Mouse (Mus musculus): ENCODE data around the gene Zfp719.
A peak's percentile ranks its signal among the peaks of the same experiment; 100 is the strongest.

Zfp719 gene

DNA sequence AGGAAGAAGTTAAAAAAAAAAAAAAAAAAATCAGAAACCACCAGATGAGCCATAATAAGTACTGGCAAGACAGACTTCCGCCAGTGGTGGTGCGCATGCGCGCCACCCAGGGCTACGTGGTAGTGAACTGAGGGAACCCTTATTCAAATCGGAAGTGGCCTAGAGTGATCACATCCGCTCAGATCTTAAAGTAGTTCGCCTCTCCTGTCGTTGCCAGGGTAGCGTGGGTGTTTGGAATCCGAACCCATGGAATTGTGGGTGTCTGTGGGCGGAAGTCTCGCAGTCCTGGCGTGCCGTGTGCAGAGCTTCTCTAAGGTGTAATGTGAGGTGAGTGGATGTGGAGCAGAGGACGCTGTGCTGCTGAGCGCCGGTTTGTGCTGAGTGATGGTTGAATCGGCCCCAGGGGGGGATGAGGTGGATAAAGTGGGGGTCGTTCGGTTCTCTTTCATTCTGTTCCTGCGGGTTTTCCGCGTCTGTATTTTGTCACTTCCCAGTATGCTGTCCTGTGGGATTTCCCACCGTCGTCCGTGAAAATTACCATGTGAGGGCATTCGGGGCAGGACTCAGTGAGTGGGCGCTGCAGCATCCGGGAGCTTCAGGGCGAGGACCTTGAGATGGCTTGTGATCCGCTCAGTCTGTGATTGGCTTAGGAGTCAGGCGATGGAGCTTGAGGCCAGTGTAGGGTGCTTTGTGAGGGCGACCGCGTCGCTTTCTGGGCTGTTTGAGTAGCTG, at the start of gene Zfp719:
Gene Zfp719, plus strand, starts transcription at position 171 of the 732 bp plus-strand sequence.
- DNase-seq (ENCODE audit: low spot score in 2 of 2) = peak; percentile 97 to 98

DNA sequence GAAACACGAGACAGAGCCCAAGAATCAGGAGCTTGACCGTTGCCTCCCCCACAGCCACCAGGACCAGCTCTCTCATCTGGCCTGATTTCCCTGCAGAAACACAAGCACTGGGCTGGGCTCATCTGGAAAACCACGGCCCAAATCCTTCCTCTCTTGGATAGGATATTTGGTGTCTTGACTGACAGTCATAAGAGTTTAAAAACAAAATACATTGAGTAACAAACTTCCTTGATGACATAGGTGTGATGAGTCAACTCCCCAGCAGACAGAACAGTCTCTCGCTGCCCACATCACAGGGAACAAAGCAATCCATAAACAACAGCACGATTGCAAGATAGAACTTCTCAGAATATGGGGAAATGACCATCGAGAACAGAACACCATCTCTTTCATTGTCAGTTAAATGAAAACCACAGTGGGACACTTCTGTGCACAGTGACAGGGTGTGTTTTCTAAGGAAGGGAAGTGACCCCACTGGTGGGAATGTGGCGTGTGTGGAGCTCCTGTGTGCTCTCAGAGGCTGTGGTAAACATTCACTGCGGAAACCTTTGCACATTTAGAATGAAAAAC, 49.1 kb upstream of the Zfp719 start:
- no peak for DNase-seq (ENCODE audit: low spot score in 2 of 2)

DNA sequence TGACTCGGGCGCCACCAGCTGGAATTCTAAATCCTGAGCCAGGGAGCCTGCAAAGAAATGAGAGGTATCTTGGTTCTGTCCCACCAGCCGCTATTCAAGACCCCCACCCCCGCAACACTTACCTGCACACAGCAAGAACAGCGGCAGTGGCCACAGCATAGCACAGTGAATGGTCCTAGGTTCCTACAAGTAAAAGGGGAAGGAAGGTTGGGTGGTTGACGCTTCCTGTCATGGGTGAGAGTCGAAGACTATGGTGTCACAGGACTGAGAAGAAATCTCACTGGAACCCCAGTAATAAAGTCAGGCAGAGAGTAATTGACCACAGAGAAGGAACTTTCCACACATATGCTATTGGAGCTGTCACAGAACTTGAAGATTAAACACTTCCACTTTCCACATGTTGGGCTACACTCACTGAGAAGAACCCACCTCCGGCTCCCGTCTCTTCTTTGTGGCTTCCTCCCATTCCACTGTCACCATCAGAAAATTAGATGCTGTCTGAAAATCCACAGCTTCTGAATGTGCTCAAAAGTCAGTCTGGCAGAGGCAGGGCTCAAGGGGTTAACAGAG, 46.4 kb upstream of the Zfp719 start:
- no peak for DNase-seq (ENCODE audit: low spot score in 2 of 2)

DNA sequence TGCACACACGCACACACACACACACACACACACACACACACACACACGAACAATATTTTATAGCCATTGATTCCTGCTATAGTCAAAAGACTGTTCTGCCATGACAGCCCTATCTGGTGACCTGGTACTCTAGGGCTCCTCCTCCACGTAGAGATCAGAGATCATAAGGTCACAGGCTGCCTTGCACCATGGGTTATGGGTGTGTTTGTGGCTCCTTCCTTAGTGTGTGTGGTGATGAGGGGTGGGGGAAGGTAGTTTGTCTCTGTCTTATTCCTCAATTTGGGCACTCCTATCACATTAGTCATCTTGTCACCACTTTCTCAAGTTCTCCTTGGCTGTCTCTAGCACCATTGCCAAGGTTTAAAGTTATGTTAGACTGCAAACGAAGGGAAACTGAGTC, 40.9 kb upstream of the Zfp719 start:
- DNase-seq (ENCODE audit: low spot score in 2 of 2) = no peak

DNA sequence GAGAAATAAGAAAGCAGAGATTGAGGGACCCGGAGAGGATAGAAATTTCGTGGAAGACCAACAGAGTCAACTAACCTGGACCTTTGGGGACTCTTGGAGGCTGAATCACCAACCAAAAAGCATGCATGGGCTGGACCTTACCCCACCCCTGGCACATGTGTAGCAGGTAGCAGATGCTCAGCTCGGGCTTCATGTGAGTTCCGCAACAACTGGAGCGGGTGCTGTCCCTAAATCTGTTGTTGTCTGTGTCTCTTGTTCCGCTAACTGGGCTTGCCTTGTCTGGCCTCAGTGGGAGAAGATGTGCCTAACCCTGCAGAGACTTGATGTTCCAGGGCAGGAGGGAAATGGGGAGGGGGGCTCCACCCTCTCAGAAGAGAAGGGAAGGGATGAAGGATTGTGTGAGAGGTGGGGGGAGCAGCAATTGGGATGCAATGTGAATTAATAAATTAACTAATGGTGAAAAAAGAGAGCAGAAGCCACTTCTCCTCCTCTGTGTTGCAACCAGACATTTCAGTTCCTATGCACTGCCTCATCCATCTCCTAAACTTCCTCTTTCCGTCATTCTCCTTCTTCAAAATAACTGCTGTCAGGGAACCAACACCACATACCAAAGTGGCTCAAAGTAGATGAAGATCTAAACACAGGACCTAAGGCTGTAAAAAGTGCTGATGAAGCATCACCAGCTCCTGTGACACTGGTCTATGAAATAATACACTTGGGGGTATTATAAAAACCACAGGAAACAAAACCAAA, 35.0 kb upstream of the Zfp719 start, which contains the start of gene Cd33:
Gene Cd33, minus strand, starts transcription at position 204 of the 753 bp plus-strand sequence.
- peak; percentile 29 to 38 for DNase-seq (ENCODE audit: low spot score in 2 of 2)

DNA sequence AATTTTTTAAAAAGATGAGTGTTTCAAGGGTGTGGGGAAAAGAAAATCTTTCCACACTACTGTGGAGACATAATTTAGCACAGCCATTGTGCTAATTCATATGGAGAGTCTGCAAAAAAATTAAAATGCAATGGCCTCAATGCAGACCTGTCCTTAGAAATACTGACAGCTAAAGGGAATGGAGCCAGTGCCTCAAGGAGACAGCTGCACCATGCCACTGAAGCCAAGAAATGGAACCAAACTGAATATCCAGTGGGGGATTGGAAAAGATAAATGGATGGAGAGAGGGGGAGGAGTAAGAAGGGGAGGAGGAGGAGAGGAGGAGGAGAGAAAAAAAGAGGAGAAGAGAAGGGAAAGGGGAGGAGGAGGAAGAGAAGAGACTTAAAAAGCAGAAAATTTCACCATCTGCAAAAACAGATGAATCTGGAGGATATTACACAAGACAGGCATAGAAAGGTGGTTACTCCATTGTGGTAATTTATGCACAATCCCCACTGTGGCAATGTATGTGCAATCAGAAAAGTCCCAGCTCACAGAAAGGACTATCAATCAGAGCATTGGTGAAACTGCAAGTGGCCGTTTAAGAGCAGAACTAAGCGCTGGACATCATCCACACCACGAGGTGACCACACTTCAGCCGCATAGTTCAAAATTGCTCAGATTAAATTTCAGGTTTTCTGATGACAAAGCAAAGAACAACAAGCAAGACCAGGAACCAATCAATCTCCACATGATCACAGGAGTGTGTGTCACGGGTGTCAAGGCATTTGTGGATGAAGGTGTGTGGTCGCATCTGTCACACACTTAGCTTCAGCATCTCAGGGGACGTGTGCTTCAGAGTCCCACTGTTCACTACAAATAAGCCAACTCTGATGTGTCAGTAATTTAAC, 33.5 kb upstream of the Zfp719 start:
- DNase-seq (ENCODE audit: low spot score in 2 of 2) = no peak

DNA sequence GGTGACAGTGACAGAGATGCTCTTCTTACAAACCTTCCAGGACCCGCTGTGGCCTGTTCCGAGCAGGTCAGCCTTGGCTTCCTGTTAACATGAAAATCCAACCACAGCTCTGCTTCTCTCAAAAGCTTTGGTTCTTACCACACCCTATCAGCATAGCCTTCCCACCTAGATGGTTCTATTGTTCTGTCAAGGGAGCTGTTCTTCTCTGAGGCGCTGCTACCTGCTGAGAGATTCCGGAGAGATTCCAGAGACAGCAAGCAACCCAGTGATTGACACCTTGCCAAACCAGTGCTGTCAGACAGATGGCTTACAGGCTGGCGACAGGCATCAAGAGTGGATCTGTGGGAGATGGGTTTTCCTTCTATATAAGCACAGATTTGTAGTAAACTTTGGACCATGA, 31.7 kb upstream of the Zfp719 start:
- DNase-seq (ENCODE audit: low spot score in 2 of 2) = peak in 1 of 2 experiments; percentile 43

DNA sequence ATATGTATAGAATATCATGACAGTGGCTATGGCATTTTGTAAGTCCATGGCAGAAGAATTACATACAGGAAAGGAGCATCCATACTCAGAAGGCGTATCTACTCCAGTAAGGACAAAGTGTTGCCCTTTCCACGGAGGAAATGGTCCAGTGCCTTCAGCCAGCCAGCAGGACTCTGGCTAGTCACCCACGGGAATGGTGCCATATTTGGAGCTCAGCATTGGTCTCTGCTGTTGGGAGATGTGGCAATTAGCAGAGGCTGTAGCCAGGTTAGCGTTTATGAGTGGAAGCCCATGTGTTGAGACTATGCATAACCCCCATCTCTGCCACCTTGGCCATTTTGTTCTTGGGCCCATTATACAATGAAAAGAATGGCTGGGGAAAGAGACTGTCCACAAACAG, 31.2 kb upstream of the Zfp719 start:
- no peak for DNase-seq (ENCODE audit: low spot score in 2 of 2)

DNA sequence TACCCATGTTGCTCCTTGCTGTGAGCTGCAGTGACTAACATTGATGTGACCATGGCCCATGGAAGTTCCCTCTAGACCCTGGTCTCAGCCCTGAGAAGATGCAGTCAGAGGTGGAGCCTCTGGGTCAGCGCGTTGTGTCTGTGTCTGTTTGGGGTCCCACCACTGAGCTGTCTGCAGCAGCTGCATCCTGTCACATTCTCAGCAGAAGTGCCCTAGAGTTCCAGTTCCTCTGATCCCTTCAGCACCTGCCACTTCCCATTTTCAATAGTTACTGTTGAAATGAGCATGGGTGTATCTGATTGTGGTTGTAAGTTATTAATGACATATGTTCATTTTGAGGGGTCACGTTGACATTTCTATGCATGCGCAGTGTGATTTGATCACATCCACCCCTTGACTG, 26.3 kb upstream of the Zfp719 start:
- peak; percentile 53 to 66 for DNase-seq (ENCODE audit: low spot score in 2 of 2)

DNA sequence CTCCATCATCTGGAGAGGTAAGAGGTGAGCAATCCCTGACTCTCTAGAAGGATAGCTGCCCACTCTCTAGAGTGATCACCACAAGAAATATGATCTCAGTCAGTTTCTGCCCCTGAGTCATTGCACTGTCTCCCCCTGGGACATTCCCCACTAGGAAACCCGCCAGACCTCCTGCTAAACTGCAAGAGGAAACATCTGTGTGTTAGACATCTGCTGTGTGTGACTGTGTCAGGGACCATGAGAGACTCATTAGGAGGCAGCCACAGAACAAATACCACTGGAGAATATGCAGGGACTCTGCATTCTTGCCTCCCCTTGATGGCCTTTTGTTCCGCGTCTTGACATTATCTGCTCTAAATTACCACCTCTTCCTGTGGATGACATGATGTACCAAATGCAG, 24.9 kb upstream of the Zfp719 start:
- no peak for DNase-seq (ENCODE audit: low spot score in 2 of 2)

DNA sequence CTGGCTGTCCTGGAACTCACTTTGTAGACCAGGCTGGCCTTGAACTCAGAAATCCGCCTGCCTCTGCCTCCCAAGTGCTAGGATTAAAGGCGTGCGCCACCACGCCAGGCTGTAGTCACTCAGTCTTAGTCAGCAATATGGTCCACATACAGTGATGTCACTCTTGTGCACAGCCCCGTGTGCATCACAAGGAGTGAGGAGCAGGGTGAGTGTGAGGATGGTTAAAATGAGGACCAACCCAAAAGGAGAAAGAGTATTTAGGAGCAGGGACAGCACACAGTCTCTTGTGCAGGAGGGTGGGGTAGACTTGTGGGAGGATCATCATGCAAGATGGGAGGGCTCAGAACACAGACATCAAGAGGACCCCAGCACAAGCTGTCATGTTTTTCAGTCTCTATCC, 24.1 kb upstream of the Zfp719 start:
- DNase-seq (ENCODE audit: low spot score in 2 of 2) = no peak

DNA sequence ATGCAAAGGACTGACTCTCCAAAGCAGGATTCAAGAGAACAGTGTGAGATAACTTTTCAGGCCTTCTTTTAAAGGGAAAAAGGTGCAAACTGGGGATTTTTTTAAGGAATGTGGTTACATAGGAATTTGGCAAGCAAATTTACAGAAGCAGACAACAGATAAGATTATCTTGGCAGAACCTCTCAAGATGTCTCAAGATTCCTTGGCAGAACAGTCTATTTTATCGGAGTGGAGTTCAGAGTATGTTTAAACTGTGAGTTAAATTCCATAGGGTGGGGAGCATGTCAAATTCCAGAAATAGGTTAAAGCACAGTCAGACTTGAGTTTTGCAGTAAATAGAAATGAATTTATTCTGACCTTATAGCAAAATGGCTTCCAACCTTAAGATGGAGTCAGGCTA, 22.5 kb upstream of the Zfp719 start:
- DNase-seq (ENCODE audit: low spot score in 2 of 2) = no peak

DNA sequence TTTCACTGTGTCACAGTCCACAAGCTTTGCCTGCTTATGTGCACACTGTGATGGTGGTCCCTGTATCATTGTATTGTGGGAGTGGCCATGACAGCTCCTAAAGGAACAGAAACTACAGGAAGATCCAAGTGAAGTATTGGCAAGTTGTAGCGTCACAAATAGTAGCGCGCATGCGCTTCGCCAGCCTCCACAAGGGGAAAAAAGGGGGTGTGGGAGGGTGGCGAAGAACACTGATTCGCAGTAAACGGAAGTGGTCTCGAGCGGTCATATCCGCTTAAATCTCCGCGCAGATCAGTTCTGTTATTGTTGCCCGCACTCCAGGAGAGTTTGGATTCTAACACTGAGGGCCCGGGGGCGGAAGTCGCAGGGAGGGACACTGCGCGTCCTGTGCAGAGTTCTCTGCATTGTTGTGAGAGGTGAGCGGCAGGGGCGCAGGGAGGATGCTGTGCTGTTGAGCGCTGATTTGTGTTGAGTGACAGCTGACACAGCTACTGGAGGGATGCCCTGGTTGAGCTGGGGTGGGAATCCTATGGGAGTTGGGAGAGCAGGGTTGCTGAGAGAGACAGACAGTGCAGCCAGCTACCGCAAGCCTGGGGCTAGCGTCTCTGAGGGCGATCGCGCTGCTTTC, 17.3 kb upstream of the Zfp719 start, which contains the start of gene Zfp658:
Gene Zfp658, plus strand, starts transcription at position 251 of the 628 bp plus-strand sequence.
- DNase-seq (ENCODE audit: low spot score in 2 of 2) = peak; percentile 95

DNA sequence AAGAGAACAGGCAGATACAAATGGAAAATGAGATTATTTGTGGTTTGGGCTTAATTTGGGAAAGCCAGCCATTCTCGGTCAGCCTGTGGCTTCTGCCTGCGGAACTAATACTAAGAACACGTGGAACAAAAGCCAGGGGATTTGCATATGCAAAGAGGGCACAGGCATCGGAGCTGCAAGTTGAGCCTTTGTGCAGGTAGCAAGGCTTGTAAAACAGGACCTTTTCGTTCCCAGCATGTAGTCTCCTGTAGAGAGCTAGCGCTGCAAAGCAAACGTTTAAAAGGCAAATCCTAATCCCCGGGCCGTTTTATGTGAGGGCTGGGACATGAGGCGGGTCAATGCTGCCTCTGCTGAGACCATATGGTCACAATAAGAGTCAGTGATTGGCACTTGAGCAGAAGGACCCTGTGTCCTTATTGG, 16.7 kb upstream of the Zfp719 start:
- peak in 1 of 2 experiments; percentile 25 for DNase-seq (ENCODE audit: low spot score in 2 of 2)

DNA sequence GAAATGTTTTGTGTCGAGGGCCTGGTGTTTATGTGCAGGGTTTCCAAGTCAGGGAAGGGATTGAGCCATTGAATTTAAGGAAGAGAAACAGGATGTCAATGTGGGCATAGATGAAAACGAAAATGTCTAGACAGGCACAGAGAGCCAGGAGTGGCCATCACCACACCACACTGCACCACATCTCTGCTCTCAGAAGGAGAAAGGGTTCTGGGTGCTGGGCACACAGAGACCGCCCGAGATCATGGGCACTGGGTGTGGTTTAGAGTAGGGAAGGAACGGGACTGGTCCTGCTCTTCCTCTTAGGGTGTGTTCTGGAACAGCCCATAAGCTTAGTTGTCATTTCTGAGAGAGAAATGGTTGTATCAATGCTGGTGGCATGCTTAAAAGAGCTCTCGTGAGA, 16.1 kb upstream of the Zfp719 start:
- no peak for DNase-seq (ENCODE audit: low spot score in 2 of 2)

DNA sequence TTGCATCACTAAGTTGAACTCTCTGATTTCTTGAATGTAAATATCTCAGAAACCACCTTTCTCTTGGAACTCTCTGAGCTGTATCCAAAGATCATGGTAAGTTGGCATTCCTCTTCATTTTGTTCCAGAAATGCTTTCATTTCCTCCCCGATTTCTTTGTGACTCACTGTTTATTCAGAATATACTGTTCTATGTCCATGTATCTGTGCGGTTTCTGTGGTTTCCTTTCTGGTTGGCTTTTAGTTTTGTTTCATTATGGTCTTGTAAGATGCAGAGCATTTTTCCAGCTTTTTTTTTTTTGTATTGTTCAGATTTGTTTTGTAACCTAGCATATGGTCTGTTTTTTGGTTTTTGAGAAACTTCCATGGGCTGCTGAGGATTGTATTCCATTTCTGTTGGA, 8.2 kb upstream of the Zfp719 start:
- no peak for DNase-seq (ENCODE audit: low spot score in 2 of 2)

DNA sequence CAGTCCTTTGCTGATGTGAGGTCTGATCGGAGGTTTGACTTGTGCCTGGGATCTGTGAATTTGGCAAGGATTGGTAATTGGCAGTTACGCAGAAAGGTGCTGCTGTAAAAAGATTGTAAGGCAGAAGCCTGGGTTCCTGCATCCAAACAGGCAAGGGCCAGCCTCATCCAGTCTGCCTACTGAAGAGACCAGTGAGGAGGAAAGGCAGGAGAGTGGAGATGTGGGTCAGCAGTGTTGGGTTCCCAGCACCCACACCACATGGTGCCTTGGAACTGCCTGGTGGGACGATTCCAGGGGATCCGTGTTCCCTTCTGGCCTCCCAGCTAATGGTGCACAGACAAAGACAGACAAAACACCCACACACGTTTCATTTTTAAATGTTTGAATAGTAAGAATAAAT, 1.1 kb downstream of the Zfp719 start:
- DNase-seq (ENCODE audit: low spot score in 2 of 2) = peak in 1 of 2 experiments; percentile 46

DNA sequence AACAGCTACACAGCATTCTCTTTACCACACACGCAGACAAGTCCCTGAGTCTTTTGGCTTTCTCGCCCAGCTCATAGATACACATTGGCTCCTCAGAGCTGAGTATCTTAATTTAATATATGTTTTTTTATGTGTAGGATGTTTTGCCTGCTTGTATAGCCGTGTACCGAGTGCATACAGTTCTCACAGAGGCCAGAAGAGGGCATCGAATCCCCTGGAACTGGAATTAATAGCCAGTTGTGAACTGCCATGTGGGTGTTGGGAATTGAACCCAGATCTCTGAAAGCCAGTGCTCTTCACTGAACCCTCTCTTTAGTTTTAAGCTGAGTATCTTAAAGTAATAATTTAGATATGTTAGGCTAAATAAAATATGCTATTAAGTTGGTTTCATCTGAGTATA, 5.4 kb downstream of the Zfp719 start:
- no peak for DNase-seq (ENCODE audit: low spot score in 2 of 2)

DNA sequence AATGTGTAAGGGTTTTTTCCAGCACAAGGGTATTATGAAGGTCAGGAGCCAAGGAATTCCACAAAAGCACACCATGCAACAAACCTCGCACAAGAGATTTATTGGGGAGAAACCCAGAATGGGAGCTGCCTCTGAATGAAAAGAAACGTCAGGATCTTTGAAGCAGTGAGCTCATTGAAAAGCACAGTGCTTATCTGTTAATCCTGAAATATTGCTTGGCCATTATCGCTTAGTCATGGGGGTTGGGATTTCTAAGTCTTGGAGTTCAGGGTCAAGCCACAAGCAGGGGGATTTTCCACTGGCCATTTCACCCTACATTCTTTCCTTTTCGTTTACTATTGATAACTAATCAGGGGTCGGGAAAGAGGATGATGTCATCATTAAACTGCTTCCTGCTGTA, 22.5 kb downstream of the Zfp719 start:
- no peak for DNase-seq (ENCODE audit: low spot score in 2 of 2)

DNA sequence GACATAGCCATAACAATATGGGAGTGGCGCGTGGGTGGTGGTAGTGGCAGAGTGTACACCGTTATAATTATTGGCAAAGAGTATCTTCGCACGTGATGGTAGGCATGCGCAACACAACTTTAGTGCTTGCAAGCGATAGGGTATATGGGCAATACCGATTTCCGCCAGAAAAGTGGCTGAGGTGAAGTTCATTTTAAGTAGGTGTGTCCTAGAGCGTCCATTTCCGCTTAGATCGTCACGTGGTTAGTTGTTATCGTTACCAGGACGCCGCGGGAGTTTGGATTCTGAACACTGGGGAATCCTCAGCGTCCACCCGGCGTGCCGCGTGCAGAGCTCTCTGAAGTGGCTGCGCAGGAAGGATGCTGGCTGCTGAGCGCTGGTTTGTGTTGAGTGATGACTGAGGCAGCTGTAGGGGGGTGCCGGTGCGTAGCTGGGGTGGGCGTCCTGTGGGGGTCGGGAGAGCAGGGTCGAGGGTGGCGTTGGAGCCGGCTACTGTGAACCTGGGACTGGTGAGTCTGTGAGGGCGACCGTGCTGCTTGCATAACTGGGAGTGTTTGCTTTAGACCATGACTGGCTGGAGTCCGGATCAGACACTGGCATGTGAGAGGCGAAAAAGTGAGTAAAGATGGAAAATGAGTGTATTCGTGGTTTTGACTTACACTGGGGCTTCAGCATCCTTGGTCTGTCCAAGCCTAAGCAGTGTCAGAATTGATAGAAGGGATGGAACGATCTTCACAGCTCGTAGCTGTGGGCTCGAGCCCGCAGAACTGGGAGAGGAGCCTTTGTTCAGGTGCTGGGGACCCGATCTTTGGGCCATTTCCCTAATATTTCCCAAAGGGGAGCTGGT, 27.7 kb downstream of the Zfp719 start, which contains the start of gene Zfp819:
Gene Zfp819, plus strand, starts transcription at position 274 of the 847 bp plus-strand sequence.
- peak; percentile 85 to 91 for DNase-seq (ENCODE audit: low spot score in 2 of 2)
